Mouse (Mus musculus) liver, embryonic 11.5 days (tissue): ENCODE results near the gene Dock1. TPM values are rescaled to one million over a fixed set of nuclear protein-coding genes. Genes with fewer than 3 reads are reported as not detected.

Experiments used
- ATAC-seq: fragments of 200-750 bp; cut with Nextera tagmentation; replicated peaks from 2 replicates; pipeline ENCODE4 v1.8.0; 2017; ENCODE audit warnings: moderate number of reproducible peaks, mild to moderate bottlenecking, moderate TSS enrichment, moderate library complexity; ENCODE audit not compliant: low FRiP score
- DNase-seq: peaks from one replicate; pipeline ENCODE4 v3.0.0-alpha.2; 2017; ENCODE audit warnings: low spot score
- H3K27ac ChIP-seq: fragments of 300-500 bp; sonication (generic); 2 replicates; pipeline ENCODE4 v1.5.1; 2014; ENCODE audit warnings: mild to moderate bottlenecking, low read depth, low read length, control low read depth
- H3K27me3 ChIP-seq: fragments of 300-500 bp; sonication (generic); replicated peaks from 2 replicates; pipeline ENCODE4 v1.6.1; 2014; ENCODE audit warnings: low read length, mixed read lengths; ENCODE audit not compliant: control insufficient read depth, insufficient read depth
- H3K36me3 ChIP-seq: fragments of 300-500 bp; sonication (generic); 2 replicates; pipeline ENCODE4 v1.6.1; 2014; ENCODE audit warnings: mild to moderate bottlenecking, low read length, moderate library complexity, mixed read lengths; ENCODE audit not compliant: control insufficient read depth, insufficient read depth
- H3K4me1 ChIP-seq: fragments of 300-500 bp; sonication (generic); replicated peaks from 2 replicates; pipeline ENCODE4 v1.6.1; 2014; ENCODE audit warnings: low read length, mixed read lengths; ENCODE audit not compliant: control insufficient read depth, insufficient read depth
- H3K4me2 ChIP-seq: fragments of 300-500 bp; sonication (generic); 2 replicates; pipeline ENCODE4 v1.6.1; 2014; ENCODE audit warnings: mild to moderate bottlenecking, control low read depth, moderate library complexity
- H3K4me3 ChIP-seq: fragments of 300-500 bp; sonication (generic); 2 replicates; pipeline ENCODE4 v1.5.1; 2014; ENCODE audit warnings: low read depth, low read length, control low read depth
- H3K9ac ChIP-seq: fragments of 300-500 bp; sonication (generic); 2 replicates; pipeline ENCODE4 v1.6.1; 2014; ENCODE audit warnings: low read depth, low read length, control low read depth
- H3K9me3 ChIP-seq: fragments of 300-500 bp; sonication (generic); 2 replicates; pipeline ENCODE4 v1.6.1; 2016; ENCODE audit warnings: low read length, inconsistent platforms, mixed read lengths; ENCODE audit not compliant: control insufficient read depth
- WGBS: fragments of 180-500 bp; shearing (Covaris S2); extraction: QIAGEN DNeasy Blood & Tissue Kit; methylation state at CpG from one replicate; pipeline ENCODE4 v1.1.7; 2014; 5-methylcytosine and 5-hydroxymethylcytosine counted together
- polyA plus RNA-seq: library from polyadenylated mRNA; unstranded; fragments of >200 nt; fragmentation: Nextera tagmentation; extraction: Ambion mirVana; gene quantifications from 2 replicates; pipeline ENCODE4 v1.2.1, GENCODE M21; 2014

The Dock1 gene
- polyA plus RNA-seq, 1 experiment from 2014 or later, result 15.9 TPM

DNA sequence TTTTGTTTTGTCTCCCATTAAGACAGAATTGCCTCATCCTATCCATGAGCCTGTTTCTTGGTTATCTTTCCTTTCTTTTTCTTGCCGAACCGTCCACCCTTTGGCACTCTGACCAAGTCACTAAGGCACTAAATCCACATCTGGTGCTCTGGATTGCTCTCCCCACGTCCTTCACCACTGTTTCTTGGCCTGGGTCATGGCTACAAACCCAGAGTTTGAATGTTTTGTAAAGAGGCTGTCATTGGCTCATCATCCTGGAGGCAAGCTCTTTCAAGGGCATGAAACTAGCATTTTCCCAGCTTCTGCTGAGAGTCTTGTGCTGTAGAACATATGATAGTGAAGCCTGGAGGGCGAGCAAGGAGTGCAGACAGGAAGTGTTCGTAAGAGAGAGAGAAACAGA is 416.1 kb downstream of the Dock1 start:
- H3K27ac ChIP-seq, result no peak overlapping the region
- no peak overlapping the region for H3K4me3 ChIP-seq
- 76% methylated on average over 5 of the region's 5 CpGs for WGBS
- ATAC-seq (no peak), DNase-seq (no peak)
- no peaks in the 10 kb centered on the region for H3K4me1 ChIP-seq
- H3K36me3 ChIP-seq, result no peaks in the 10 kb centered on the region
- no peaks in the 10 kb centered on the region for H3K27me3 ChIP-seq
- H3K9ac ChIP-seq, result no peak overlapping the region
- no peaks in the 10 kb centered on the region for H3K9me3 ChIP-seq
- no peak overlapping the region for H3K4me2 ChIP-seq

- Histone ChIP-seq H3K27me3 (no peaks in the 10 kb centered on the region), H3K9me3 (no peaks in the 10 kb centered on the region), H3K4me2 (no peak overlapping the region), H3K4me3 (no peak overlapping the region), H3K4me1 (no peaks in the 10 kb centered on the region), H3K9ac (no peak overlapping the region), H3K36me3 (no peaks in the 10 kb centered on the region), H3K27ac (no peak overlapping the region)
- 76% methylated on average over 4 of the region's 4 CpGs for WGBS
- DNase-seq (no peak), ATAC-seq (no peak)
Measured at GRCm38 (mm10) chr7:135089626-135090025, 419.2 kb downstream of the Dock1 start.

GRCm38 (mm10) chr7:135093851-135094250 is 423.4 kb downstream of the Dock1 start:
- DNase-seq (no peak), ATAC-seq (no peak)
- H3K36me3 ChIP-seq, result no peaks in the 10 kb centered on the region
- no peak overlapping the region for H3K4me2 ChIP-seq
- H3K27me3 ChIP-seq, result no peaks in the 10 kb centered on the region
- H3K4me1 ChIP-seq, result no peaks in the 10 kb centered on the region
- H3K4me3 ChIP-seq, result no peak overlapping the region
- no peak overlapping the region for H3K9ac ChIP-seq
- H3K27ac ChIP-seq, result no peak overlapping the region
- whole genome bisulfite sequencing, result 72% methylated on average over 2 of the region's 2 CpGs
- H3K9me3 ChIP-seq, result no peaks in the 10 kb centered on the region

DNA sequence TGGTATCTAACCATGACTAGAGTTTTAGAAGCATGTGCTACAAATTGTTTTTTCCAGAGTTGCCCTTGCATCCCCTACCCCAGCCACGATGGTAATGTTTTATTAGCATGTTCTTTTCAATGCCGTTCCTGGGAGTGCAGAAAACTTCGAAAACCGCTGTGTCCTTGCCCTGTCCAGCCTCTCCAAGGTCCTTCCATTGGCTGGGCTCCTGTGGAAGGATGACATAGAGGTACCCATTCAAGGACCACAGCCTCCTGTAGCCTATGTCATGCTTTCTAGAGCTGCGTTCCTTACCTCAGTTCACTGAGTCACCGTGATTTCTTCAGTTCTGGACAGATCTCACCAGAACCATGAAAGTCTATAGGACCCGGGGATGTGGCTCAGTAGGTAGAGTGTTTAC is 431.5 kb downstream of the Dock1 start:
- ATAC-seq, result no peak
- no peak overlapping the region for H3K4me3 ChIP-seq
- no peaks in the 10 kb centered on the region for H3K27me3 ChIP-seq
- no peak for DNase-seq
- 84% methylated on average over 7 of the region's 7 CpGs for whole genome bisulfite sequencing
- no peaks in the 10 kb centered on the region for H3K4me1 ChIP-seq
- H3K9ac ChIP-seq, result no peak overlapping the region
- no peaks in the 10 kb centered on the region for H3K9me3 ChIP-seq
- no peak overlapping the region for H3K27ac ChIP-seq
- H3K36me3 ChIP-seq, result no peaks in the 10 kb centered on the region
- no peak overlapping the region for H3K4me2 ChIP-seq

DNA sequence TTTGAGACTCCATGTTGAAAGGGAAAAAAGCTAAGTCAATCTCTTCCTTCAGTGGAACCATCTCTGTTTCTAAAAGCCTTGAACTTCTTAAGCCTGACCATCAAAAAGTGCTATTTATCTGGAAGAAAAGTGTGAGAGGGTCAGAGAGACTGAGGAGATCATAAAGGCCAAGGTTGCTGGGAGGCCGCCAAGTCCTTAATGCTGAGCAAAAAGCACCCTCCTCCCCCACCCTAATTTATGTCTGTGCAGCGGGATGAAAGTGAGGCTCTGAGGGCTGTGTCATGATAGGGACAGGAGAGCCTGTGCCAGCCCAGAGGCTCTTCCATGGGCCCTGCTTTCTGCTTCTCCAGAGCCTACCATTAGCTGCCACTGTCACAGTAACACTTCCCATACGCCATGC is 436.1 kb downstream of the Dock1 start:
- no peak for DNase-seq
- H3K4me2 ChIP-seq, result no peak overlapping the region
- H3K36me3 ChIP-seq, result peaks cover 7% of the 10 kb centered on the region; the same call in 1 of the 2 replicates
- 76% methylated on average over 3 of the region's 3 CpGs for WGBS
- no peak overlapping the region for H3K4me3 ChIP-seq
- H3K9me3 ChIP-seq, result no peaks in the 10 kb centered on the region
- H3K27ac ChIP-seq, result no peak overlapping the region
- H3K9ac ChIP-seq, result no peak overlapping the region
- no peak for ATAC-seq
- no peaks in the 10 kb centered on the region for H3K4me1 ChIP-seq
- no peaks in the 10 kb centered on the region for H3K27me3 ChIP-seq

GRCm38 (mm10) chr7:135110307-135110706 is 439.9 kb downstream of the Dock1 start:
- Histone ChIP-seq H3K36me3 (peaks cover 7% of the 10 kb centered on the region; the same call in 1 of the 2 replicates), H3K9ac (no peak overlapping the region), H3K27ac (no peak overlapping the region), H3K27me3 (no peaks in the 10 kb centered on the region), H3K4me1 (no peaks in the 10 kb centered on the region), H3K9me3 (no peaks in the 10 kb centered on the region), H3K4me3 (no peak overlapping the region), H3K4me2 (no peak overlapping the region)
- 70% methylated on average over 1 of the region's 1 CpGs for WGBS
- no peak for ATAC-seq
- no peak for DNase-seq

DNA sequence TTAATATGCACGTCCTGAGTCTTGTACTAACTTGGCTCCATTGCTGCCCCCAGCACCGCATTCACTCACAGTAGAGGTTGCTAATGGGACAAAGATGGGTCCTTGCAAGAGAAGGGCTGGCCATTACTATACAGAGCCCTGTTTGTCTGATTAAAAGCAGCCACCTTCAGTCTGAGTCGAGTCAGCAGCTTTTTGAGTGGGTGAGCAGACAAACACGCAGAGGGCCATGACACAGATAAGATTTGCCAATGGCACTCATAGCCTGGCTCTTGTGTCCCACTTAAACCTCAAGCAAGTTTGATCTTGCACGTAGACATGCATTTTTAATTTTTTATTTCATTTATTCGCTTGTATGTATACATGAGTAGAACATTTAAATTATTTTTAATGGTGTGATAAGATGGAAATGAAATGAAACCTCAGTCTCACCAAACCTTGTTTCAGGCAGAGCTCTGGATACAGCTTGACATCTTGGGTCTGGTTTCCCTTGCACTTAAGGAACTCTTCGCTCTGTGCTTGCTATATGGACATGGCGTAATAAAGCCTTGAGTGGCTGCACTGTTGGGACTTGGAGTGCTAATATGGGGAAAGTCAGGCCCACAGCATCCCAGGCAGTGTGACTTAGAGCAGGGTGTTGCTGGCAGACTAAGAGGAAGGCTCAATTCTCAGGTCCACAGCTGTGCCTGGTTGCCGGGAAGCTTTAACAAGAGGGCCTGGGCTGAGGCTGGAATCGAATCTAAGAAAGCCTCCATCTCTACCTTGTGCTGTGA is 455.0 kb downstream of the Dock1 start:
- no peaks in the 10 kb centered on the region for H3K9me3 ChIP-seq
- H3K4me3 ChIP-seq, result no peak overlapping the region
- H3K9ac ChIP-seq, result no peak overlapping the region
- no peak overlapping the region for H3K27ac ChIP-seq
- H3K27me3 ChIP-seq, result no peaks in the 10 kb centered on the region
- no peaks in the 10 kb centered on the region for H3K4me1 ChIP-seq
- WGBS, result 82% methylated on average over 10 of the region's 10 CpGs
- no peak for DNase-seq
- H3K4me2 ChIP-seq, result no peak overlapping the region
- H3K36me3 ChIP-seq, result 0 out of 2 replicates have a peak, but pooled peaks cover 2% of the 10 kb centered on the region
- no peak for ATAC-seq

DNA sequence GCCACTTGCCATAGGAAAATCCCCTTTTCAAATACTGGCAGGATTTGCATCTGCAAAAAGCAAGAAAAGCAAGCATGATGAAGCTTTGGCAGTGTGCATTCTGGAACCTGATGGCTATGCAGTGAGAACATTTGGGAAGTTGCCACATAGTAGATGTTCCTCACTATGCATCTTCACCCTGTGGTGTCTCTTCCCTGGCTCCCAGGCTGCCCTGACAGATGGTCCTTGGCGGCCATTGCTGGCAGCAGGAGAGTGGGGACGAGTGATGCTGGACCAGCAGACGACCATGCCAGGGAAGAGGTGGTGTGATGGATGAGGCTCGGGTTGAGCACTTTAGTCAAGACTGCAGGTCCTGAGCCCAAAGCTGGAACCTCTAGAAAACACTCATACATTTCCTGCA is 462.0 kb downstream of the Dock1 start:
- 78% methylated on average over 4 of the region's 4 CpGs for WGBS
- Histone ChIP-seq H3K4me3 (no peak overlapping the region), H3K4me2 (no peak overlapping the region), H3K9me3 (no peaks in the 10 kb centered on the region), H3K36me3 (no peaks in the 10 kb centered on the region; the same call in 1 of the 2 replicates), H3K27me3 (no peaks in the 10 kb centered on the region), H3K27ac (no peak overlapping the region), H3K9ac (no peak overlapping the region), H3K4me1 (no peaks in the 10 kb centered on the region)
- no peak for DNase-seq
- no peak for ATAC-seq

DNA sequence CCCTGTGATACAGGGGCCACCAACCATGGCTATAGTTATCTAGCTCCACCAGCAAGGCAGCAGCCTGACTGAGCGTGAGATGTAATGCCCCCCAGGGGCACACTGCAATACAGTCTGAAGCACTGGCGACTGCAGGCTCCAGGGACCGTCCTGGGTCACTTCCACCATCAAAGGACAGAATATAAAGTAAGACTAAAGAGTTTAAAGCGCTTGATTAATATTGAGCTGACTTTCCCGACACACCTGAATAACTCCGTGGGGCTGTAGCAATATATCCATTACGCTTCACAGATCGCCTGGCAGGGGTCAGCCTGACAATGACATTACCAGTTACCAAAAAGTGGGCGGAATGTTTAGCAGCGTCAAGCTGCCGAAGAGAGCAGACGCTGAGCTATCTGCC is 464.2 kb downstream of the Dock1 start:
- H3K4me1 ChIP-seq, result no peaks in the 10 kb centered on the region
- no peaks in the 10 kb centered on the region; the same call in 1 of the 2 replicates for H3K36me3 ChIP-seq
- DNase-seq (no peak), ATAC-seq (no peak; the same call in 1 of the 2 replicates)
- no peaks in the 10 kb centered on the region for H3K27me3 ChIP-seq
- no peak overlapping the region for H3K27ac ChIP-seq
- no peak overlapping the region for H3K4me3 ChIP-seq
- no peak overlapping the region for H3K9ac ChIP-seq
- no peaks in the 10 kb centered on the region for H3K9me3 ChIP-seq
- 79% methylated on average over 12 of the region's 12 CpGs for WGBS
- H3K4me2 ChIP-seq, result no peak overlapping the region
